10 mouse cellular contexts compared by ENCODE assay signal in genomic region chr13:21170431-21171155, GRCm38 (mm10). TPM values are rescaled to one million over a fixed set of nuclear protein-coding genes. Genes with fewer than 3 reads are reported as not detected.
DNase-seq lines count a peak whose midpoint lies in the region; ATAC-seq and TF ChIP-seq lines count a peak whose summit lies in the region.
"Had no signal": no experiment of that assay in that cellular context is flagged by ENCODE, and none has a peak within 500 bp of the region (broad histone marks: within the 10 kb centered on the region; RNA-seq: fewer than 3 reads in every experiment).

No protein-coding gene starts in this region.

- ATAC-seq in heart, embryonic 15.5 days (replicated peaks; ENCODE audit: insufficient number of reproducible peaks, insufficient read depth, low FRiP score, low read depth) = no peak
- no peak for ATAC-seq in hindbrain, embryonic 14.5 days (ENCODE audit: low FRiP score)
- ATAC-seq in midbrain, embryonic 13.5 days = no peak

- intact Hi-C loops in heart, postnatal 14 days (cut with DNase I) = no loop called here

- TF ChIP-seq CTCF in cortical plate, adult 2 months (IDR thresholded peaks at IDR 0.05; ENCODE audit: extremely low read depth, insufficient read depth, low read length) = no peak

- H3K9me3 ChIP-seq in heart, embryonic 15.5 days (replicated peaks) = no peaks in the 10 kb centered on the region
- no peaks in the 10 kb centered on the region for H3K9me3 ChIP-seq in hindbrain, embryonic 14.5 days (ENCODE audit: control insufficient read depth, low read length)
- H3K9me3 ChIP-seq in midbrain, embryonic 13.5 days = no peaks in the 10 kb centered on the region

- peak overlapping the region; percentile 57 for H3K4me3 ChIP-seq in heart, embryonic 15.5 days
- H3K4me3 ChIP-seq in cortical plate, adult 2 months (ENCODE audit: insufficient read depth, low read length) = peak overlapping the region; percentile 49; the same call in 1 of the 2 replicates
- H3K4me3 ChIP-seq in hindbrain, embryonic 14.5 days (replicated peaks; ENCODE audit: low read length) = peak overlapping the region; percentile 52
- H3K4me3 ChIP-seq in midbrain, embryonic 13.5 days (replicated peaks) = peak overlapping the region; percentile 61

- DNase-seq in heart, postnatal 14 days = no peak
- DNase-seq in hindbrain, embryonic 14.5 days (ENCODE audit: low spot score) = no peak
- no peak for DNase-seq in yolk sac, embryonic 10.5 days (ENCODE audit: low spot score)
- no peak for DNase-seq in left cerebral cortex, adult 9 months (ENCODE audit: low spot score in 2 of 2)
- no peak for DNase-seq in ovary, postnatal 10 days (ENCODE audit: low spot score)

- 60% methylated on average over 17 of the region's 17 CpGs for WGBS in heart, embryonic 15.5 days
- WGBS in hindbrain, embryonic 14.5 days = 42% methylated on average over 17 of the region's 17 CpGs
- WGBS in midbrain, embryonic 13.5 days = 36% methylated on average over 17 of the region's 17 CpGs

- no peak for TF ChIP-seq POLR2A in cortical plate, adult 2 months (IDR thresholded peaks at IDR 0.05; ENCODE audit: extremely low read depth, insufficient read depth, low read length)

- 0 out of 2 replicates have a peak overlapping the region, but pooled peaks have one; percentile 45 for H3K27ac ChIP-seq in heart, embryonic 15.5 days
- no peak overlapping the region for H3K27ac ChIP-seq in cortical plate, adult 2 months (ENCODE audit: insufficient read depth, low read length)
- no peak overlapping the region for H3K27ac ChIP-seq in hindbrain, embryonic 14.5 days
- H3K27ac ChIP-seq in midbrain, embryonic 13.5 days = no peak overlapping the region

- H3K4me1 ChIP-seq in heart, embryonic 15.5 days (replicated peaks) = peaks cover 17% of the 10 kb centered on the region
- no peaks in the 10 kb centered on the region for H3K4me1 ChIP-seq in cortical plate, adult 2 months (ENCODE audit: control insufficient read depth, insufficient read depth, low read length)
- H3K4me1 ChIP-seq in hindbrain, embryonic 14.5 days (replicated peaks; ENCODE audit: control insufficient read depth, insufficient read depth, low read length) = peaks cover 16% of the 10 kb centered on the region
- peaks cover 22% of the 10 kb centered on the region for H3K4me1 ChIP-seq in midbrain, embryonic 13.5 days (replicated peaks)

- H3K9ac ChIP-seq in heart, embryonic 15.5 days = peak overlapping the region; percentile 40; the same call in 1 of the 2 replicates
- peak overlapping the region; percentile 49; the same call in 1 of the 2 replicates for H3K9ac ChIP-seq in hindbrain, embryonic 14.5 days
- H3K9ac ChIP-seq in midbrain, embryonic 13.5 days (replicated peaks) = peak overlapping the region; percentile 43

- H3K4me2 ChIP-seq in heart, embryonic 15.5 days = peak overlapping the region; percentile 75
- peak overlapping the region; percentile 80 for H3K4me2 ChIP-seq in hindbrain, embryonic 14.5 days (replicated peaks)
- H3K4me2 ChIP-seq in midbrain, embryonic 13.5 days (replicated peaks) = peak overlapping the region; percentile 91

- H3K36me3 ChIP-seq in heart, embryonic 15.5 days = no peaks in the 10 kb centered on the region
- H3K36me3 ChIP-seq in hindbrain, embryonic 14.5 days (replicated peaks; ENCODE audit: control insufficient read depth, insufficient read depth) = no peaks in the 10 kb centered on the region
- no peaks in the 10 kb centered on the region for H3K36me3 ChIP-seq in midbrain, embryonic 13.5 days

- no peaks in the 10 kb centered on the region for H3K27me3 ChIP-seq in heart, embryonic 15.5 days
- no peaks in the 10 kb centered on the region; the same call in 1 of the 2 replicates for H3K27me3 ChIP-seq in hindbrain, embryonic 14.5 days (ENCODE audit: control insufficient read depth, insufficient read depth, low read length)
- H3K27me3 ChIP-seq in midbrain, embryonic 13.5 days = peaks cover 11% of the 10 kb centered on the region

RNA-seq across cellular contexts. Expression of gene Trim27, which starts 8.7 kb away (rescaled TPM):
- polyA plus RNA-seq in heart, embryonic 15.5 days (2015; fragmentation: Nextera tagmentation; extraction: Ambion mirVana) = 61.4 and 84.7 TPM in 2 replicates
- total RNA-seq in heart, postnatal 14 days (2021) = 10 to 100 TPM; 22.3 to 22.7 TPM
- polyA plus RNA-seq in cortical plate, adult 2 months (2012; rRNA removed) = 30.4 and 30.5 TPM in 2 replicates
- 75.5 and 87.8 TPM in 2 replicates for polyA plus RNA-seq in hindbrain, embryonic 14.5 days (2014; fragmentation: Nextera tagmentation; extraction: Ambion mirVana)
- polyA plus RNA-seq in midbrain, embryonic 13.5 days (2015; fragmentation: Nextera tagmentation; extraction: Ambion mirVana) = 87.2 and 95.5 TPM in 2 replicates

RNA-seq across cellular contexts. Expression of gene Olfr1368, which starts 24.9 kb away (rescaled TPM):
- not detected in 2 replicates for polyA plus RNA-seq in heart, embryonic 15.5 days (2015; fragmentation: Nextera tagmentation; extraction: Ambion mirVana)
- not detected for total RNA-seq in heart, postnatal 14 days (2021)
- not detected in 2 replicates for polyA plus RNA-seq in cortical plate, adult 2 months (2012; rRNA removed)
- polyA plus RNA-seq in hindbrain, embryonic 14.5 days (2014; fragmentation: Nextera tagmentation; extraction: Ambion mirVana) = not detected in 2 replicates
- polyA plus RNA-seq in midbrain, embryonic 13.5 days (2015; fragmentation: Nextera tagmentation; extraction: Ambion mirVana) = not detected in 2 replicates
- total RNA-seq: common myeloid progenitor, adult 5-6 weeks; left cerebral cortex, postnatal 14 days had no signal

RNA-seq across cellular contexts. Expression of gene Olfr263, which starts 41.2 kb away (rescaled TPM):
- not detected in 2 replicates for polyA plus RNA-seq in heart, embryonic 15.5 days (2015; fragmentation: Nextera tagmentation; extraction: Ambion mirVana)
- total RNA-seq in heart, postnatal 14 days (2021) = not detected
- not detected in 2 replicates for polyA plus RNA-seq in cortical plate, adult 2 months (2012; rRNA removed)
- not detected in 2 replicates for polyA plus RNA-seq in hindbrain, embryonic 14.5 days (2014; fragmentation: Nextera tagmentation; extraction: Ambion mirVana)
- polyA plus RNA-seq in midbrain, embryonic 13.5 days (2015; fragmentation: Nextera tagmentation; extraction: Ambion mirVana) = not detected in 2 replicates
- total RNA-seq: common myeloid progenitor, adult 5-6 weeks; left cerebral cortex, postnatal 14 days had no signal

RNA-seq across cellular contexts. Expression of gene Olfr1369-ps1, which starts 59.3 kb away (rescaled TPM):
- polyA plus RNA-seq in heart, embryonic 15.5 days (2015; fragmentation: Nextera tagmentation; extraction: Ambion mirVana) = 0.04 TPM in 1 of 2 replicates, not detected in the other
- total RNA-seq in heart, postnatal 14 days (2021) = not detected
- not detected in 2 replicates for polyA plus RNA-seq in cortical plate, adult 2 months (2012; rRNA removed)
- not detected in 2 replicates for polyA plus RNA-seq in hindbrain, embryonic 14.5 days (2014; fragmentation: Nextera tagmentation; extraction: Ambion mirVana)
- 0.05 TPM in 1 of 2 replicates, not detected in the other for polyA plus RNA-seq in midbrain, embryonic 13.5 days (2015; fragmentation: Nextera tagmentation; extraction: Ambion mirVana)
- total RNA-seq: left cerebral cortex, postnatal 14 days had no signal
